In genomic region chr7:143565648-143566039, GRCm38 (mm10) we compare ENCODE assay signal across 1 mouse cellular context.
TF ChIP-seq lines count a peak whose summit lies in the region.

No protein-coding gene starts in this region.

TF ChIP-seq in MEL, 35 proteins besides CTCF, POLR2A, EP300 and RAD21 (continued from another document):
- TF ChIP-seq ZC3H11A (IDR thresholded peaks at IDR 0.05; ENCODE audit: low read depth, low read length) (peak; percentile 34), ETS1 (IDR thresholded peaks at IDR 0.05; ENCODE audit: low read depth, low read length) (peak; percentile 95), POLR2AphosphoS2 (IDR thresholded peaks at IDR 0.05; ENCODE audit: low read length) (peak; percentile 98), HCFC1 (IDR thresholded peaks at IDR 0.05; ENCODE audit: low read depth, low read length) (no peak), ZMIZ1 (IDR thresholded peaks at IDR 0.05; ENCODE audit: low read depth, low read length) (peak; percentile 85), CHD1 (IDR thresholded peaks at IDR 0.05; ENCODE audit: low read depth, low read length) (no peak), MAFK (IDR thresholded peaks at IDR 0.05; ENCODE audit: borderline replicate concordance, low read depth, low read length) (peak; percentile 43; the same call in 1 of the 2 replicates), CHD2 (IDR thresholded peaks at IDR 0.05; ENCODE audit: low read length) (peak; percentile 22; the same call in 1 of the 2 replicates), MYB (IDR thresholded peaks at IDR 0.05; ENCODE audit: low read depth, low read length) (peak; percentile 81), KAT2A (conservative IDR thresholded peaks at IDR 0.05; ENCODE audit: low read depth, low read length) (no peak), MXI1 (IDR thresholded peaks at IDR 0.05; ENCODE audit: low read depth, low read length) (no peak; the same call in none of the 2 replicates), RCOR1 (IDR thresholded peaks at IDR 0.05; ENCODE audit: low read depth, low read length) (peak; percentile 86)
